Mouse (Mus musculus) embryonic facial prominence, embryonic 14.5 days (tissue): Measurements from ENCODE around the gene Tmem167. TPM values are rescaled to one million over a fixed set of nuclear protein-coding genes. Genes with fewer than 3 reads are reported as not detected.

Experiments
- polyA plus RNA-seq: library from polyadenylated mRNA; unstranded; fragments of >200 nt; fragmentation: Nextera tagmentation; extraction: Ambion mirVana; gene quantifications from 2 replicates; pipeline ENCODE4 v1.2.1, GENCODE M21; 2014

Tmem167 gene
- polyA plus RNA-seq, 1 experiment from 2014 or later: 90.8 TPM

Other genes with a start within 250 kb of the Tmem167 start
- 10.6 and 11.8 TPM in 2 replicates for gene Xrcc4, start 485 bp downstream of the Tmem167 start, polyA plus RNA-seq